Mouse (Mus musculus) midbrain, embryonic 14.5 days (tissue): Measurements from ENCODE around the gene Bicc1. TPM values are rescaled to one million over a fixed set of nuclear protein-coding genes. Genes with fewer than 3 reads are reported as not detected.

ENCODE experiments used
- ATAC-seq: fragments of 200-750 bp; cut with Nextera tagmentation; 2 replicates; pipeline ENCODE4 v1.8.0; 2017; ENCODE audit warnings: moderate number of reproducible peaks, moderate library complexity; ENCODE audit not compliant: low FRiP score, low TSS enrichment
- DNase-seq: peaks from one replicate; pipeline ENCODE4 v3.0.0-alpha.2; 2015
- H3K27ac ChIP-seq: fragments of 300-500 bp; sonication (generic); replicated peaks from 2 replicates; pipeline ENCODE4 v1.5.1; 2014; ENCODE audit warnings: mild to moderate bottlenecking, low read depth, low read length, moderate library complexity
- H3K27me3 ChIP-seq: fragments of 300-500 bp; sonication (generic); 2 replicates; pipeline ENCODE4 v1.6.1; 2014; ENCODE audit warnings: low read length, control low read depth, mixed read lengths; ENCODE audit not compliant: control insufficient read depth, insufficient read depth
- H3K36me3 ChIP-seq: fragments of 300-500 bp; sonication (generic); 2 replicates; pipeline ENCODE4 v1.6.1; 2014; ENCODE audit warnings: low read length, control low read depth; ENCODE audit not compliant: control insufficient read depth, insufficient read depth
- H3K4me1 ChIP-seq: fragments of 300-500 bp; sonication (generic); 2 replicates; pipeline ENCODE4 v1.6.1; 2014; ENCODE audit warnings: mild to moderate bottlenecking, antibody characterized with exemption, low read length, control low read depth; ENCODE audit not compliant: control insufficient read depth, insufficient read depth
- H3K4me2 ChIP-seq: fragments of 300-500 bp; sonication (generic); 2 replicates; pipeline ENCODE4 v1.6.1; 2014; ENCODE audit warnings: mild to moderate bottlenecking, low read length, moderate library complexity
- H3K4me3 ChIP-seq: fragments of 300-500 bp; sonication (generic); replicated peaks from 2 replicates; pipeline ENCODE4 v1.5.1; 2014; ENCODE audit warnings: low read depth, low read length
- H3K9ac ChIP-seq: fragments of 300-500 bp; sonication (generic); replicated peaks from 2 replicates; pipeline ENCODE4 v1.6.1; 2014; ENCODE audit warnings: mild to moderate bottlenecking, low read length, moderate library complexity
- H3K9me3 ChIP-seq: fragments of 300-500 bp; sonication (generic); 2 replicates; pipeline ENCODE4 v1.6.1; 2016; ENCODE audit warnings: low read length, control low read depth, mixed read lengths; ENCODE audit not compliant: control insufficient read depth
- WGBS: fragments of 180-500 bp; shearing (Covaris S2); extraction: QIAGEN DNeasy Blood & Tissue Kit; methylation state at CpG from one replicate; pipeline ENCODE4 v1.1.7; 2014; 5-methylcytosine and 5-hydroxymethylcytosine counted together
- polyA plus RNA-seq: library from polyadenylated mRNA; unstranded; fragments of >200 nt; fragmentation: Nextera tagmentation; extraction: Ambion mirVana; gene quantifications from 2 replicates; pipeline ENCODE4 v1.2.1, GENCODE M21; 2014

Gene Bicc1
- polyA plus RNA-seq, 1 experiment from 2014 or later = 6.2 TPM

- H3K27me3 ChIP-seq = no peaks in the 10 kb centered on the region
- H3K36me3 ChIP-seq = no peaks in the 10 kb centered on the region
- H3K4me2 ChIP-seq = no peak overlapping the region
- no peak overlapping the region for H3K4me3 ChIP-seq
- no peaks in the 10 kb centered on the region for H3K4me1 ChIP-seq
- H3K27ac ChIP-seq = no peak overlapping the region
- no peaks in the 10 kb centered on the region for H3K9me3 ChIP-seq
- H3K9ac ChIP-seq = no peak overlapping the region
- ATAC-seq = no peak
- 98% methylated on average over 6 of the region's 6 CpGs for WGBS
- no peak for DNase-seq
Observed at GRCm38 (mm10) chr10:71019836-71020235, 139.7 kb downstream of the Bicc1 start.

GRCm38 (mm10) chr10:71009771-71010496 lies 149.6 kb downstream of the Bicc1 start:
- H3K4me3 ChIP-seq = no peak overlapping the region

GRCm38 (mm10) chr10:71008721-71009120 lies 150.8 kb downstream of the Bicc1 start:
- H3K9ac ChIP-seq = no peak overlapping the region
- no peaks in the 10 kb centered on the region for H3K36me3 ChIP-seq
- no peaks in the 10 kb centered on the region for H3K9me3 ChIP-seq
- ATAC-seq = no peak
- DNase-seq = no peak
- no peak overlapping the region for H3K4me3 ChIP-seq
- no peaks in the 10 kb centered on the region for H3K27me3 ChIP-seq
- H3K4me1 ChIP-seq = no peaks in the 10 kb centered on the region
- H3K27ac ChIP-seq = no peak overlapping the region
- WGBS = 93% methylated on average over 11 of the region's 11 CpGs
- no peak overlapping the region for H3K4me2 ChIP-seq

More at GRCm38 (mm10) chr10:71009771-71010496, 149.6 kb downstream of the Bicc1 start:
- Histone ChIP-seq H3K4me1 (no peaks in the 10 kb centered on the region), H3K4me2 (no peak overlapping the region), H3K9ac (no peak overlapping the region), H3K9me3 (no peaks in the 10 kb centered on the region), H3K27me3 (no peaks in the 10 kb centered on the region), H3K27ac (no peak overlapping the region), H3K36me3 (no peaks in the 10 kb centered on the region)
- ATAC-seq (no peak), DNase-seq (no peak)
- WGBS = 91% methylated on average over 19 of the region's 19 CpGs

- DNase-seq (no peak), ATAC-seq (no peak)
- H3K36me3 ChIP-seq = no peaks in the 10 kb centered on the region
- no peak overlapping the region for H3K27ac ChIP-seq
- no peak overlapping the region for H3K4me2 ChIP-seq
- H3K4me3 ChIP-seq = no peak overlapping the region
- WGBS = 65% methylated on average over 9 of the region's 9 CpGs
- no peaks in the 10 kb centered on the region for H3K4me1 ChIP-seq
- no peak overlapping the region for H3K9ac ChIP-seq
- H3K9me3 ChIP-seq = no peaks in the 10 kb centered on the region
- H3K27me3 ChIP-seq = no peaks in the 10 kb centered on the region
Observed at GRCm38 (mm10) chr10:71007956-71008355, 151.5 kb downstream of the Bicc1 start.

- WGBS = 94% methylated on average over 5 of the region's 5 CpGs
- Histone ChIP-seq H3K4me1 (no peaks in the 10 kb centered on the region), H3K9ac (no peak overlapping the region), H3K4me3 (no peak overlapping the region), H3K9me3 (no peaks in the 10 kb centered on the region), H3K36me3 (no peaks in the 10 kb centered on the region), H3K4me2 (no peak overlapping the region), H3K27ac (no peak overlapping the region), H3K27me3 (no peaks in the 10 kb centered on the region)
- DNase-seq (no peak), ATAC-seq (no peak)
Observed at GRCm38 (mm10) chr10:71007516-71007915, 152.0 kb downstream of the Bicc1 start.

- H3K4me1 ChIP-seq = no peaks in the 10 kb centered on the region
- no peaks in the 10 kb centered on the region for H3K36me3 ChIP-seq
- no peak overlapping the region for H3K9ac ChIP-seq
- H3K27ac ChIP-seq = no peak overlapping the region
- ATAC-seq = no peak
- DNase-seq = no peak
- 84% methylated on average over 3 of the region's 3 CpGs for WGBS
- H3K4me2 ChIP-seq = no peak overlapping the region
- no peak overlapping the region for H3K4me3 ChIP-seq
- no peaks in the 10 kb centered on the region for H3K9me3 ChIP-seq
- no peaks in the 10 kb centered on the region for H3K27me3 ChIP-seq
Observed at GRCm38 (mm10) chr10:71007001-71007400, 152.5 kb downstream of the Bicc1 start.

- H3K36me3 ChIP-seq = no peaks in the 10 kb centered on the region
- no peaks in the 10 kb centered on the region for H3K4me1 ChIP-seq
- H3K4me3 ChIP-seq = no peak overlapping the region
- H3K9me3 ChIP-seq = no peaks in the 10 kb centered on the region
- ATAC-seq (no peak), DNase-seq (no peak)
- H3K27ac ChIP-seq = no peak overlapping the region
- WGBS = 91% methylated on average over 2 of the region's 2 CpGs
- no peaks in the 10 kb centered on the region for H3K27me3 ChIP-seq
- no peak overlapping the region for H3K9ac ChIP-seq
- no peak overlapping the region for H3K4me2 ChIP-seq
Observed at GRCm38 (mm10) chr10:71002871-71003270, 156.6 kb downstream of the Bicc1 start.

- DNase-seq (no peak), ATAC-seq (no peak)
- no peak overlapping the region for H3K4me3 ChIP-seq
- WGBS = 94% methylated on average over 4 of the region's 4 CpGs
- no peak overlapping the region for H3K4me2 ChIP-seq
- no peaks in the 10 kb centered on the region for H3K27me3 ChIP-seq
- no peaks in the 10 kb centered on the region for H3K36me3 ChIP-seq
- H3K4me1 ChIP-seq = no peaks in the 10 kb centered on the region
- H3K9me3 ChIP-seq = no peaks in the 10 kb centered on the region
- no peak overlapping the region for H3K27ac ChIP-seq
- no peak overlapping the region for H3K9ac ChIP-seq
Observed at GRCm38 (mm10) chr10:71002186-71002585, 157.3 kb downstream of the Bicc1 start.

- DNase-seq (peak; percentile 59), ATAC-seq (no peak)
- no peaks in the 10 kb centered on the region for H3K36me3 ChIP-seq
- no peak overlapping the region for H3K4me2 ChIP-seq
- no peak overlapping the region for H3K27ac ChIP-seq
- peaks cover 6% of the 10 kb centered on the region for H3K4me1 ChIP-seq
- no peak overlapping the region for H3K4me3 ChIP-seq
- no peaks in the 10 kb centered on the region for H3K27me3 ChIP-seq
- 45% methylated on average over 4 of the region's 4 CpGs for WGBS
- no peaks in the 10 kb centered on the region for H3K9me3 ChIP-seq
- H3K9ac ChIP-seq = no peak overlapping the region
Observed at GRCm38 (mm10) chr10:70998136-70998535, 161.4 kb downstream of the Bicc1 start.
